In genomic region chr10:91080540-91080939, GRCm38 (mm10) we compare ENCODE assay signal across 15 mouse cellular contexts. TPM values are rescaled to one million over a fixed set of nuclear protein-coding genes. Genes with fewer than 3 reads are reported as not detected.
DNase-seq lines count a peak whose midpoint lies in the region; ATAC-seq and TF ChIP-seq lines count a peak whose summit lies in the region.
"Had no signal": no experiment of that assay in that cellular context is flagged by ENCODE, and none has a peak within 500 bp of the region (broad histone marks: within the 10 kb centered on the region; RNA-seq: fewer than 3 reads in every experiment).

No protein-coding gene starts in this region.

- H3K4me1 ChIP-seq in heart, embryonic 16.5 days (ENCODE audit: control insufficient read depth, insufficient read depth, low read length): peaks cover 7% of the 10 kb centered on the region; the same call in 1 of the 2 replicates
- no peaks in the 10 kb centered on the region for H3K4me1 ChIP-seq in heart, embryonic 10.5 days
- H3K4me1 ChIP-seq in lung, embryonic 14.5 days (ENCODE audit: insufficient read depth): no peaks in the 10 kb centered on the region
- peaks cover 6% of the 10 kb centered on the region; the same call in 1 of the 2 replicates for H3K4me1 ChIP-seq in embryonic facial prominence, embryonic 14.5 days (ENCODE audit: control insufficient read depth, insufficient read depth, low read length)
- H3K4me1 ChIP-seq: embryonic facial prominence, embryonic 12.5 days; neural tube, embryonic 12.5 days had no signal

- no peaks in the 10 kb centered on the region for H3K9me3 ChIP-seq in heart, embryonic 16.5 days (replicated peaks; ENCODE audit: control insufficient read depth, low read length)
- H3K9me3 ChIP-seq in heart, embryonic 10.5 days: no peaks in the 10 kb centered on the region
- H3K9me3 ChIP-seq in lung, embryonic 14.5 days (ENCODE audit: low read depth, low read length): no peaks in the 10 kb centered on the region
- no peaks in the 10 kb centered on the region for H3K9me3 ChIP-seq in embryonic facial prominence, embryonic 14.5 days (ENCODE audit: control insufficient read depth, low read length)
- H3K9me3 ChIP-seq: embryonic facial prominence, embryonic 12.5 days; forebrain, embryonic 15.5 days; neural tube, embryonic 12.5 days had no signal

- H3K4me2 ChIP-seq in heart, embryonic 16.5 days (ENCODE audit: low read depth, low read length): peak overlapping the region; percentile 14; the same call in 1 of the 2 replicates
- 0 out of 2 replicates have a peak overlapping the region, but pooled peaks have one; percentile 8 for H3K4me2 ChIP-seq in lung, embryonic 14.5 days
- peak overlapping the region; percentile 70; the same call in 1 of the 2 replicates for H3K4me2 ChIP-seq in embryonic facial prominence, embryonic 14.5 days (ENCODE audit: low read depth, low read length)
- H3K4me2 ChIP-seq: embryonic facial prominence, embryonic 12.5 days; forebrain, embryonic 15.5 days; neural tube, embryonic 12.5 days had no signal

- H3K27me3 ChIP-seq in heart, embryonic 16.5 days (ENCODE audit: control insufficient read depth, insufficient read depth, low read length): no peaks in the 10 kb centered on the region
- no peaks in the 10 kb centered on the region for H3K27me3 ChIP-seq in heart, embryonic 10.5 days (ENCODE audit: insufficient read depth, poor library complexity, severe bottlenecking)
- H3K27me3 ChIP-seq in lung, embryonic 14.5 days (ENCODE audit: insufficient read depth, low read length): no peaks in the 10 kb centered on the region
- H3K27me3 ChIP-seq in embryonic facial prominence, embryonic 14.5 days (replicated peaks; ENCODE audit: control insufficient read depth, insufficient read depth, low read length): no peaks in the 10 kb centered on the region
- H3K27me3 ChIP-seq: embryonic facial prominence, embryonic 12.5 days; forebrain, embryonic 15.5 days; neural tube, embryonic 12.5 days had no signal

- H3K79me2 ChIP-seq in macrophage (ENCODE audit: inconsistent target): peaks cover 66% of the 10 kb centered on the region

- ATAC-seq in heart, embryonic 16.5 days (replicated peaks; ENCODE audit: extremely low read depth, insufficient read depth, low FRiP score): no peak
- ATAC-seq in lung, embryonic 14.5 days (ENCODE audit: insufficient read depth): no peak
- ATAC-seq in embryonic facial prominence, embryonic 14.5 days (ENCODE audit: low read depth): no peak
- ATAC-seq: forebrain, embryonic 15.5 days; inflammation-experienced regulatory T-cells, adult 6 months had no signal

- H3K27ac ChIP-seq in heart, embryonic 16.5 days (ENCODE audit: low read length): no peak overlapping the region
- no peak overlapping the region for H3K27ac ChIP-seq in heart, embryonic 10.5 days
- H3K27ac ChIP-seq in lung, embryonic 14.5 days (ENCODE audit: low read depth): no peak overlapping the region
- H3K27ac ChIP-seq in embryonic facial prominence, embryonic 14.5 days (replicated peaks; ENCODE audit: low read depth, low read length): no peak overlapping the region
- peak overlapping the region; percentile 15 for H3K27ac ChIP-seq in macrophage
- H3K27ac ChIP-seq: embryonic facial prominence, embryonic 12.5 days; forebrain, embryonic 15.5 days; neural tube, embryonic 12.5 days had no signal

- peaks cover 16% of the 10 kb centered on the region for H3K36me3 ChIP-seq in heart, embryonic 16.5 days (ENCODE audit: control insufficient read depth, insufficient read depth)
- H3K36me3 ChIP-seq in heart, embryonic 10.5 days: peaks cover 35% of the 10 kb centered on the region
- H3K36me3 ChIP-seq in lung, embryonic 14.5 days (ENCODE audit: insufficient read depth): peaks cover 34% of the 10 kb centered on the region
- peaks cover 42% of the 10 kb centered on the region for H3K36me3 ChIP-seq in embryonic facial prominence, embryonic 14.5 days (ENCODE audit: control insufficient read depth, insufficient read depth, low read length)
- peaks cover 36% of the 10 kb centered on the region for H3K36me3 ChIP-seq in macrophage (ENCODE audit: inconsistent target)

- DNase-seq in heart, embryonic 10.5 days (ENCODE audit: low spot score): no peak
- no peak for DNase-seq in lung, embryonic 14.5 days
- no peak for DNase-seq in lung, postnatal 36 days
- DNase-seq in embryonic facial prominence, embryonic 14.5 days (ENCODE audit: low spot score): no peak
- no peak for DNase-seq in adrenal gland, postnatal 14 days
- DNase-seq: cerebellum, postnatal 14 days; kidney, postnatal 25 days; lung, postnatal 10 days; midbrain, embryonic 14.5 days had no signal

- H3K4me3 ChIP-seq in heart, embryonic 16.5 days (ENCODE audit: low read length): no peak overlapping the region
- H3K4me3 ChIP-seq in heart, embryonic 10.5 days: no peak overlapping the region
- no peak overlapping the region for H3K4me3 ChIP-seq in lung, embryonic 14.5 days (ENCODE audit: low read depth, low read length)
- H3K4me3 ChIP-seq in embryonic facial prominence, embryonic 14.5 days (ENCODE audit: low read depth, low read length): no peak overlapping the region
- peak overlapping the region; percentile 80; the same call in 1 of the 2 replicates for H3K4me3 ChIP-seq in macrophage (ENCODE audit: inconsistent target)
- H3K4me3 ChIP-seq: embryonic facial prominence, embryonic 12.5 days; forebrain, embryonic 15.5 days; neural tube, embryonic 12.5 days had no signal

- WGBS in heart, embryonic 16.5 days: 76% methylated on average over 5 of the region's 5 CpGs
- WGBS in heart, embryonic 10.5 days: 83% methylated on average over 5 of the region's 5 CpGs
- 79% methylated on average over 5 of the region's 5 CpGs for WGBS in lung, embryonic 14.5 days
- 81% methylated on average over 5 of the region's 5 CpGs for WGBS in embryonic facial prominence, embryonic 14.5 days
- 21% methylated on average over 5 of the region's 5 CpGs for WGBS in macrophage (ENCODE audit: missing documents)

- H3K9ac ChIP-seq in heart, embryonic 16.5 days (ENCODE audit: low read length): no peak overlapping the region
- no peak overlapping the region for H3K9ac ChIP-seq in lung, embryonic 14.5 days
- H3K9ac ChIP-seq in embryonic facial prominence, embryonic 14.5 days (ENCODE audit: low read depth, low read length): no peak overlapping the region
- H3K9ac ChIP-seq: embryonic facial prominence, embryonic 12.5 days; forebrain, embryonic 15.5 days; neural tube, embryonic 12.5 days had no signal

- TF ChIP-seq CTCF in lung, embryonic 14.5 days (IDR thresholded peaks at IDR 0.05; ENCODE audit: low read depth): no peak

RNA-seq across cellular contexts. Expression of gene Apaf1, which starts 2.0 kb away (rescaled TPM):
- polyA plus RNA-seq in heart, embryonic 16.5 days (2015; fragmentation: Nextera tagmentation; extraction: Ambion mirVana): 8.5 and 9.8 TPM in 2 replicates
- polyA plus RNA-seq in heart, embryonic 10.5 days (2016; fragmentation: Nextera tagmentation; extraction: Ambion mirVana): 17.7 and 17.8 TPM in 2 replicates
- polyA plus RNA-seq in lung, embryonic 14.5 days (2014; fragmentation: Nextera tagmentation; extraction: Ambion mirVana): 26.9 and 27.1 TPM in 2 replicates
- 25.9 and 28.5 TPM in 2 replicates for polyA plus RNA-seq in embryonic facial prominence, embryonic 14.5 days (2014; fragmentation: Nextera tagmentation; extraction: Ambion mirVana)
- 100 to 1,000 TPM; 204 to 725 (median 324) TPM for total RNA-seq in macrophage (2018; cell fraction: chromatin; rRNA removed)
- total RNA-seq in macrophage (2018; cell fraction: cytosol; rRNA removed): 100 to 1,000 TPM in 2 of 26 experiments, 10 to 100 TPM in 24; 40.9 to 107 (median 55.1) TPM
- 100 to 1,000 TPM; 116 to 469 (median 239) TPM for total RNA-seq in macrophage (2018; cell fraction: nucleus; rRNA removed)
- 13.1 to 39.9 TPM (median 29.7 TPM) in 3 replicates for polyA plus RNA-seq in macrophage (2018)
- total RNA-seq in adrenal gland, postnatal 14 days (2021): 11.4 and 11.7 TPM in 2 replicates

RNA-seq across cellular contexts. Expression of gene Ikbip, which starts 2.2 kb away (rescaled TPM):
- 31.6 and 39.3 TPM in 2 replicates for polyA plus RNA-seq in heart, embryonic 16.5 days (2015; fragmentation: Nextera tagmentation; extraction: Ambion mirVana)
- polyA plus RNA-seq in heart, embryonic 10.5 days (2016; fragmentation: Nextera tagmentation; extraction: Ambion mirVana): 39.1 and 39.2 TPM in 2 replicates
- 48.8 and 51.4 TPM in 2 replicates for polyA plus RNA-seq in lung, embryonic 14.5 days (2014; fragmentation: Nextera tagmentation; extraction: Ambion mirVana)
- polyA plus RNA-seq in embryonic facial prominence, embryonic 14.5 days (2014; fragmentation: Nextera tagmentation; extraction: Ambion mirVana): 74.3 and 79.6 TPM in 2 replicates
- 10 to 100 TPM in 14 of 26 experiments, 1 to 10 TPM in 12; 3.0 to 30.2 (median 11.3) TPM for total RNA-seq in macrophage (2018; cell fraction: chromatin; rRNA removed)
- total RNA-seq in macrophage (2018; cell fraction: cytosol; rRNA removed): 10 to 100 TPM in 22 of 26 experiments, 1 to 10 TPM in 4; 8.3 to 17.7 (median 12.3) TPM
- 10 to 100 TPM in 20 of 26 experiments, 1 to 10 TPM in 6; 6.7 to 35.7 (median 13.5) TPM for total RNA-seq in macrophage (2018; cell fraction: nucleus; rRNA removed)
- polyA plus RNA-seq in macrophage (2018): 12.9 to 17.5 TPM (median 14.3 TPM) in 3 replicates
- total RNA-seq in adrenal gland, postnatal 14 days (2021): 30.8 and 34.5 TPM in 2 replicates

RNA-seq across cellular contexts. Expression of gene Slc25a3, which starts 43.3 kb away (rescaled TPM):
- polyA plus RNA-seq in heart, embryonic 16.5 days (2015; fragmentation: Nextera tagmentation; extraction: Ambion mirVana): 1,186 and 1,208 TPM in 2 replicates
- 602 and 803 TPM in 2 replicates for polyA plus RNA-seq in heart, embryonic 10.5 days (2016; fragmentation: Nextera tagmentation; extraction: Ambion mirVana)
- 470 and 474 TPM in 2 replicates for polyA plus RNA-seq in lung, embryonic 14.5 days (2014; fragmentation: Nextera tagmentation; extraction: Ambion mirVana)
- polyA plus RNA-seq in embryonic facial prominence, embryonic 14.5 days (2014; fragmentation: Nextera tagmentation; extraction: Ambion mirVana): 515 and 526 TPM in 2 replicates
- total RNA-seq in macrophage (2018; cell fraction: chromatin; rRNA removed): 100 to 1,000 TPM; 197 to 929 (median 501) TPM
- 100 to 1,000 TPM; 285 to 427 (median 348) TPM for total RNA-seq in macrophage (2018; cell fraction: cytosol; rRNA removed)
- total RNA-seq in macrophage (2018; cell fraction: nucleus; rRNA removed): 100 to 1,000 TPM; 295 to 757 (median 468) TPM
- polyA plus RNA-seq in macrophage (2018): 239 to 473 TPM (median 381 TPM) in 3 replicates
- total RNA-seq in adrenal gland, postnatal 14 days (2021): 859 and 881 TPM in 2 replicates

Comparison
In these comparisons a context has a peak if more than half of its experiments do, and no peak if none do; other contexts are left out.
1. H3K4me2 ChIP-seq: peak in every context shown above with its lines; median percentile 70 in embryonic facial prominence, embryonic 14.5 days; 14 in heart, embryonic 16.5 days; 8 in lung, embryonic 14.5 days.